8 mouse cellular contexts compared by ENCODE assay signal in genomic region chr11:98699911-98700310, GRCm38 (mm10). TPM values are rescaled to one million over a fixed set of nuclear protein-coding genes. Genes with fewer than 3 reads are reported as not detected.
DNase-seq lines count a peak whose midpoint lies in the region; ATAC-seq and TF ChIP-seq lines count a peak whose summit lies in the region.

No protein-coding gene starts in this region.

- no peak for TF ChIP-seq POLR2A in limb, embryonic 14.5 days (IDR thresholded peaks at IDR 0.05; ENCODE audit: borderline replicate concordance, extremely low read depth, insufficient read depth, insufficient read length)

- TF ChIP-seq CTCF in intestine, postnatal 0 days (IDR thresholded peaks at IDR 0.05; ENCODE audit: low read depth): peak; percentile 93

- H3K4me3 ChIP-seq in intestine, postnatal 0 days (ENCODE audit: low read depth, low read length): no peak overlapping the region
- H3K4me3 ChIP-seq in limb, embryonic 14.5 days (replicated peaks; ENCODE audit: low read length): no peak overlapping the region
- no peak overlapping the region for H3K4me3 ChIP-seq in stomach, embryonic 16.5 days (replicated peaks; ENCODE audit: low read length)

- peaks cover 22% of the 10 kb centered on the region for H3K36me3 ChIP-seq in intestine, postnatal 0 days (ENCODE audit: control insufficient read depth, insufficient read depth)
- H3K36me3 ChIP-seq in limb, embryonic 14.5 days (ENCODE audit: control insufficient read depth, insufficient read depth, low read length): peaks cover 30% of the 10 kb centered on the region
- 0 out of 2 replicates have a peak, but pooled peaks cover 5% of the 10 kb centered on the region for H3K36me3 ChIP-seq in stomach, embryonic 16.5 days (ENCODE audit: control insufficient read depth, insufficient read depth, low read length)

- peak; percentile 68 for DNase-seq in ovary, postnatal 10 days (ENCODE audit: low spot score)
- no peak for DNase-seq in ovary, adult 18-20 months (ENCODE audit: low spot score)
- DNase-seq in cerebellum, adult 8-10 months: peak; percentile 80
- peak; percentile 40 to 74 for DNase-seq in frontal cortex, postnatal 14 days (ENCODE audit: low spot score in 2 of 2)
- DNase-seq in limb, embryonic 14.5 days (ENCODE audit: low spot score): peak; percentile 58

- no peak overlapping the region for H3K9ac ChIP-seq in intestine, postnatal 0 days (ENCODE audit: low read depth, low read length)
- H3K9ac ChIP-seq in limb, embryonic 14.5 days (ENCODE audit: low read depth, low read length, severe bottlenecking): no peak overlapping the region
- H3K9ac ChIP-seq in stomach, embryonic 16.5 days (ENCODE audit: low read length): no peak overlapping the region

- peak; percentile 27; the same call in 1 of the 2 replicates for ATAC-seq in intestine, postnatal 0 days
- ATAC-seq in limb, embryonic 14.5 days (ENCODE audit: low FRiP score, low read depth): peak; percentile 69; the same call in 1 of the 2 replicates
- peak; percentile 72 for ATAC-seq in monocyte, adult 5-6 weeks (replicated peaks; ENCODE audit: insufficient number of reproducible peaks, low FRiP score, low TSS enrichment, poor library complexity, severe bottlenecking)
- ATAC-seq in stomach, embryonic 16.5 days (ENCODE audit: insufficient read depth, low FRiP score): peak; percentile 56; the same call in 1 of the 2 replicates

- H3K27me3 ChIP-seq in intestine, postnatal 0 days (replicated peaks; ENCODE audit: control insufficient read depth, insufficient read depth, low read length): no peaks in the 10 kb centered on the region
- H3K27me3 ChIP-seq in limb, embryonic 14.5 days (ENCODE audit: control insufficient read depth, insufficient read depth, low read length): no peaks in the 10 kb centered on the region
- no peaks in the 10 kb centered on the region for H3K27me3 ChIP-seq in stomach, embryonic 16.5 days (ENCODE audit: control insufficient read depth, insufficient read depth, low read length)

- WGBS in intestine, postnatal 0 days: 36% methylated on average over 4 of the region's 4 CpGs
- 36% methylated on average over 4 of the region's 4 CpGs for WGBS in limb, embryonic 14.5 days
- 28% methylated on average over 4 of the region's 4 CpGs for WGBS in stomach, embryonic 16.5 days

- no peak overlapping the region for H3K4me2 ChIP-seq in intestine, postnatal 0 days (replicated peaks; ENCODE audit: low read depth)
- H3K4me2 ChIP-seq in limb, embryonic 14.5 days (replicated peaks; ENCODE audit: low read depth, low read length, severe bottlenecking): no peak overlapping the region
- H3K4me2 ChIP-seq in stomach, embryonic 16.5 days (ENCODE audit: low read depth, low read length): no peak overlapping the region

- H3K9me3 ChIP-seq in intestine, postnatal 0 days (ENCODE audit: control insufficient read depth): no peaks in the 10 kb centered on the region
- H3K9me3 ChIP-seq in limb, embryonic 14.5 days (ENCODE audit: control insufficient read depth, low read length): no peaks in the 10 kb centered on the region
- H3K9me3 ChIP-seq in stomach, embryonic 16.5 days (replicated peaks; ENCODE audit: control insufficient read depth, low read length): no peaks in the 10 kb centered on the region

- no peaks in the 10 kb centered on the region for H3K4me1 ChIP-seq in intestine, postnatal 0 days (replicated peaks; ENCODE audit: control insufficient read depth, insufficient read depth, low read length)
- 0 out of 2 replicates have a peak, but pooled peaks cover 4% of the 10 kb centered on the region for H3K4me1 ChIP-seq in limb, embryonic 14.5 days (ENCODE audit: control insufficient read depth, insufficient read depth, low read length)
- H3K4me1 ChIP-seq in stomach, embryonic 16.5 days (ENCODE audit: control insufficient read depth, insufficient read depth, low read length): no peaks in the 10 kb centered on the region

- no peak overlapping the region for H3K27ac ChIP-seq in intestine, postnatal 0 days (ENCODE audit: low read depth, low read length)
- no peak overlapping the region for H3K27ac ChIP-seq in limb, embryonic 14.5 days (replicated peaks; ENCODE audit: low read depth, low read length)
- no peak overlapping the region for H3K27ac ChIP-seq in stomach, embryonic 16.5 days (ENCODE audit: low read length)

RNA-seq across cellular contexts. Expression of gene Csf3, which starts 1.2 kb away (rescaled TPM):
- polyA plus RNA-seq in intestine, postnatal 0 days (2015; fragmentation: Nextera tagmentation; extraction: Ambion mirVana): 0.08 TPM in 1 of 2 replicates, not detected in the other
- 0.11 TPM in 1 of 2 replicates, not detected in the other for polyA plus RNA-seq in limb, embryonic 14.5 days (2012; rRNA removed)
- not detected in 2 replicates for polyA plus RNA-seq in limb, embryonic 14.5 days (2014; fragmentation: Nextera tagmentation; extraction: Ambion mirVana)
- total RNA-seq in monocyte, adult 5-6 weeks (2017): not detected in 3 replicates
- polyA plus RNA-seq in stomach, embryonic 16.5 days (2015; fragmentation: Nextera tagmentation; extraction: Ambion mirVana): not detected in 2 replicates

RNA-seq across cellular contexts. Expression of gene Psmd3, which starts 17.6 kb away (rescaled TPM):
- polyA plus RNA-seq in intestine, postnatal 0 days (2015; fragmentation: Nextera tagmentation; extraction: Ambion mirVana): 95.5 and 96.2 TPM in 2 replicates
- 208 and 228 TPM in 2 replicates for polyA plus RNA-seq in limb, embryonic 14.5 days (2012; rRNA removed)
- polyA plus RNA-seq in limb, embryonic 14.5 days (2014; fragmentation: Nextera tagmentation; extraction: Ambion mirVana): 141 and 145 TPM in 2 replicates
- 37.4 to 50.9 TPM (median 37.8 TPM) in 3 replicates for total RNA-seq in monocyte, adult 5-6 weeks (2017)
- polyA plus RNA-seq in stomach, embryonic 16.5 days (2015; fragmentation: Nextera tagmentation; extraction: Ambion mirVana): 147 and 157 TPM in 2 replicates

RNA-seq across cellular contexts. Expression of gene Med24, which starts 29.3 kb away (rescaled TPM):
- polyA plus RNA-seq in intestine, postnatal 0 days (2015; fragmentation: Nextera tagmentation; extraction: Ambion mirVana): 14.7 and 18.5 TPM in 2 replicates
- 83.4 and 104 TPM in 2 replicates for polyA plus RNA-seq in limb, embryonic 14.5 days (2012; rRNA removed)
- 43.9 and 48.3 TPM in 2 replicates for polyA plus RNA-seq in limb, embryonic 14.5 days (2014; fragmentation: Nextera tagmentation; extraction: Ambion mirVana)
- total RNA-seq in monocyte, adult 5-6 weeks (2017): 10.9 to 25.7 TPM (median 22.4 TPM) in 3 replicates
- 42.2 and 44.2 TPM in 2 replicates for polyA plus RNA-seq in stomach, embryonic 16.5 days (2015; fragmentation: Nextera tagmentation; extraction: Ambion mirVana)

RNA-seq across cellular contexts. Expression of gene Gsdma, which starts 35.8 kb away (rescaled TPM):
- polyA plus RNA-seq in intestine, postnatal 0 days (2015; fragmentation: Nextera tagmentation; extraction: Ambion mirVana): 0.38 and 0.42 TPM in 2 replicates
- 0.14 and 0.16 TPM in 2 replicates for polyA plus RNA-seq in limb, embryonic 14.5 days (2012; rRNA removed)
- polyA plus RNA-seq in limb, embryonic 14.5 days (2014; fragmentation: Nextera tagmentation; extraction: Ambion mirVana): 0.47 and 0.55 TPM in 2 replicates
- not detected in 3 replicates for total RNA-seq in monocyte, adult 5-6 weeks (2017)
- polyA plus RNA-seq in stomach, embryonic 16.5 days (2015; fragmentation: Nextera tagmentation; extraction: Ambion mirVana): 3.7 and 8.3 TPM in 2 replicates

RNA-seq across cellular contexts. Expression of gene Thra, which starts 40.5 kb away (rescaled TPM):
- 32.4 and 39.1 TPM in 2 replicates for polyA plus RNA-seq in intestine, postnatal 0 days (2015; fragmentation: Nextera tagmentation; extraction: Ambion mirVana)
- 149 and 157 TPM in 2 replicates for polyA plus RNA-seq in limb, embryonic 14.5 days (2012; rRNA removed)
- polyA plus RNA-seq in limb, embryonic 14.5 days (2014; fragmentation: Nextera tagmentation; extraction: Ambion mirVana): 55.9 and 63.2 TPM in 2 replicates
- 3.4 to 5.4 TPM (median 4.3 TPM) in 3 replicates for total RNA-seq in monocyte, adult 5-6 weeks (2017)
- polyA plus RNA-seq in stomach, embryonic 16.5 days (2015; fragmentation: Nextera tagmentation; extraction: Ambion mirVana): 32.9 and 37.8 TPM in 2 replicates
